Mouse (Mus musculus): ENCODE results near the gene 2310034G01Rik. TPM values are rescaled to one million over a fixed set of nuclear protein-coding genes. Genes with fewer than 3 reads are reported as not detected.

2310034G01Rik gene
- polyA plus RNA-seq, 1 experiment from 2014 or later, result 1.0 TPM

DNA sequence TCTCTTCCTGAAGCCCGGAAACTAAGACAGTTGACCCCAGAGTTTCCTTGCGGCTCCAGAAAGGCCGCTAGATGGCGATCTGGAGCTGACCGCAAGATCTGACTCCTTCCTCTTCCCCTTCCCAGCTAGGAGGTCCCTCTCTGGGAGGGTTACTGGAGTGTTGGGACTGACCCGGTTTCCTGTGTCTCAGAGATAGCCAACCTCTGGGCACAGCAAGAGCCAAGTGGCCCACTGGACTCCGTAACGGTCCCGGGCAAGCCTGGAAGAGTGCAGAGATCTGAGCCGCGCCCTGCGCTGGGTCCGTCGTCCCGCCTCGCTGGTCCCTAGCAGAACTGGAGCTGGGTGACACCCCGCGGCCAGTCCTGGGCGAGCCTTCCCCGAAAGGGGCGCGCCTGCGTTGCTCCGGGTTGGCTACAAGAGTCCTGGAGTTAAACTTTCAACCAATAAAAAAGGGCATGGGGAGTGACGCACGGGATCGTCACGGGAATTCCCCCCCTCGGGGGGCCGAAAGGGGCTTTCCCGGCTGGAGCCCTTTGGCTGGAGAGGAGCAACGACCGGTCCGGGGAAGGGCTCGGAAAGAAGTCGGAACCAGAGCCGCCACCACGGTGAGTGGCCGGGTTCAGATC is 45.8 kb downstream of the 2310034G01Rik start, which contains the start of gene Nfkb2:
Gene Nfkb2 (plus strand): TSS at position 105 of the 626 bp plus-strand sequence.
- Histone ChIP-seq H3K9me3 (replicated peaks; ENCODE audit: control insufficient read depth, low read length) (no peaks in the 10 kb centered on the region), H3K4me3 (ENCODE audit: low read depth, low read length) (peak within 1 kb of the TSS; percentile 72), H3K4me1 (ENCODE audit: control insufficient read depth, insufficient read depth, low read length) (peaks cover 15% of the 10 kb centered on the region), H3K9ac (ENCODE audit: low read depth, low read length) (peak within 1 kb of the TSS; percentile 79), H3K27me3 (ENCODE audit: control insufficient read depth, insufficient read depth, low read length) (peaks cover 17% of the 10 kb centered on the region), H3K27ac (ENCODE audit: low read depth, low read length) (peak within 1 kb of the TSS; percentile 70), H3K4me2 (peak within 1 kb of the TSS; percentile 100), H3K36me3 (ENCODE audit: control insufficient read depth, insufficient read depth, low read length) (no peaks in the 10 kb centered on the region)
- peak; percentile 81 for ATAC-seq (replicated peaks; ENCODE audit: insufficient number of reproducible peaks, low FRiP score, low TSS enrichment)
- WGBS (ENCODE audit: insufficient replicate concordance), result under 1% methylated on average over 39 of the region's 39 CpGs

GRCm38 (mm10) chr19:46303251-46304215 is 46.6 kb downstream of the 2310034G01Rik start:
- peak overlapping the region; percentile 72 for H3K4me3 ChIP-seq (ENCODE audit: low read depth, low read length)
- peaks cover 10% of the 10 kb centered on the region for H3K4me1 ChIP-seq (ENCODE audit: control insufficient read depth, insufficient read depth, low read length)
- no peak overlapping the region for H3K27ac ChIP-seq (ENCODE audit: low read depth, low read length)
- no peaks in the 10 kb centered on the region for H3K9me3 ChIP-seq (replicated peaks; ENCODE audit: control insufficient read depth, low read length)
- 50% methylated on average over 18 of the region's 18 CpGs for WGBS (ENCODE audit: insufficient replicate concordance)
- no peak overlapping the region; the same call in 1 of the 2 replicates for H3K9ac ChIP-seq (ENCODE audit: low read depth, low read length)
- ATAC-seq (replicated peaks; ENCODE audit: insufficient number of reproducible peaks, low FRiP score, low TSS enrichment), result no peak
- H3K27me3 ChIP-seq (ENCODE audit: control insufficient read depth, insufficient read depth, low read length), result peaks cover 16% of the 10 kb centered on the region
- H3K36me3 ChIP-seq (ENCODE audit: control insufficient read depth, insufficient read depth, low read length), result no peaks in the 10 kb centered on the region
- H3K4me2 ChIP-seq, result peak overlapping the region; percentile 100

GRCm38 (mm10) chr19:46302551-46302950 is 47.6 kb downstream of the 2310034G01Rik start:
- H3K36me3 ChIP-seq (ENCODE audit: control insufficient read depth, insufficient read depth, low read length), result no peaks in the 10 kb centered on the region
- ATAC-seq (replicated peaks; ENCODE audit: insufficient number of reproducible peaks, low FRiP score, low TSS enrichment), result no peak
- no peaks in the 10 kb centered on the region for H3K9me3 ChIP-seq (replicated peaks; ENCODE audit: control insufficient read depth, low read length)
- WGBS (ENCODE audit: insufficient replicate concordance), result 80% methylated on average over 4 of the region's 4 CpGs
- peaks cover 10% of the 10 kb centered on the region for H3K4me1 ChIP-seq (ENCODE audit: control insufficient read depth, insufficient read depth, low read length)
- H3K4me2 ChIP-seq, result no peak overlapping the region
- H3K27me3 ChIP-seq (ENCODE audit: control insufficient read depth, insufficient read depth, low read length), result peaks cover 6% of the 10 kb centered on the region
- H3K4me3 ChIP-seq (ENCODE audit: low read depth, low read length), result no peak overlapping the region
- no peak overlapping the region for H3K27ac ChIP-seq (ENCODE audit: low read depth, low read length)
- H3K9ac ChIP-seq (ENCODE audit: low read depth, low read length), result no peak overlapping the region

DNA sequence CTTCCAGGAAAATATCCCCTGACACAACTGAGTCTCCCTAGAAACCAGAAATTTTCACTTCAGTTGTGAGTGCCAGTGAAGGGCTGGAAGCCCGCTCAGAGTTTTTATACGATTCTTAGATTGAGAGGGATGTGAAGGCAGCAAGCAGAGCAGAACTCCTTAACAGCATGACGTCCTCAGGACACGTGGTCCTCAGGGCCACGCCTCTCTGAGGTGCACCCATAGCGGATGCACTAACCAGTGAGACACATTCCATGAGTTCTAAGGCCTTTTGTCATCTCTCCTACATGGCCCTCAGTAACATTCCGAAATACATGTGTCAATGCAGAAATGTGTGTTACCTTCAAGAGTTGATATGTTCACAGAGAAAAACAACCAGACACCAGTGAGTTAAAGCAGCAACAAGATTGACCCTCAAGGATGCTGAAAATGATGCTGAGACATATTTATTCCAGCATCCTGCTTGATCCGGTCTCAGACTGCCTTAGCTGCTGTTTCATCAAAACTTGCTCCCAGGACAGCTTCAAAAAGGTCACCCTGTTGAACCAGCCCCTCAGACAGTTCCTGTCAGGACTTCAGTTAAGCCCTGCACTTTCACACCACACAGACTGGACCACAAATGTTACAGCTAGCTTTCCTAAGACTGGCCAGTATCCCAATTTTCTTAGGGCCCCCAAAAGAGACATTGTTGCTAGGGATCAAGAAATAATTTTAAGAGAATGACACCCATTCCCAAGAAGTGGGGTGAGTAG is 49.6 kb downstream of the 2310034G01Rik start:
- H3K36me3 ChIP-seq (ENCODE audit: control insufficient read depth, insufficient read depth, low read length), result no peaks in the 10 kb centered on the region
- H3K4me3 ChIP-seq (ENCODE audit: low read depth, low read length), result no peak overlapping the region
- 0 out of 2 replicates have a peak, but pooled peaks cover 4% of the 10 kb centered on the region for H3K4me1 ChIP-seq (ENCODE audit: control insufficient read depth, insufficient read depth, low read length)
- ATAC-seq (replicated peaks; ENCODE audit: insufficient number of reproducible peaks, low FRiP score, low TSS enrichment), result no peak
- H3K4me2 ChIP-seq, result no peak overlapping the region
- H3K9me3 ChIP-seq (replicated peaks; ENCODE audit: control insufficient read depth, low read length), result no peaks in the 10 kb centered on the region
- 34% methylated on average over 8 of the region's 8 CpGs for WGBS (ENCODE audit: insufficient replicate concordance)
- H3K9ac ChIP-seq (ENCODE audit: low read depth, low read length), result no peak overlapping the region
- no peaks in the 10 kb centered on the region; the same call in 1 of the 2 replicates for H3K27me3 ChIP-seq (ENCODE audit: control insufficient read depth, insufficient read depth, low read length)
- no peak overlapping the region for H3K27ac ChIP-seq (ENCODE audit: low read depth, low read length)

MicroRNAs within 50 kb of the gene (microRNA counts, 519-probe panel; counts per million panel counts)
- 2,083 counts per million, percentile 3 among the panel's probes with 10 or more counts for microRNA mmu-miR-146b

Small RNA genes lying within 50 kb of the gene (microRNA-seq; reads per million reads assigned to microRNA genes)
- gene Mir146b (ENCODE audit: borderline number of aligned reads), result 0.34 reads per million

Other genes with a start within 250 kb of the 2310034G01Rik start
- not detected in 2 replicates for gene Elovl3, start 218.4 kb downstream of the 2310034G01Rik start, polyA plus RNA-seq (2014; fragmentation: Nextera tagmentation; extraction: Ambion mirVana)
- 0.26 TPM in 1 of 2 replicates, not detected in the other for gene Pitx3, start 202.0 kb downstream of the 2310034G01Rik start, polyA plus RNA-seq (2014; fragmentation: Nextera tagmentation; extraction: Ambion mirVana)
- 34.0 and 45.7 TPM in 2 replicates for gene Gbf1, start 197.8 kb downstream of the 2310034G01Rik start, polyA plus RNA-seq (2014; fragmentation: Nextera tagmentation; extraction: Ambion mirVana)
- gene Nfkb2, start 46.0 kb downstream of the 2310034G01Rik start, polyA plus RNA-seq (2014; fragmentation: Nextera tagmentation; extraction: Ambion mirVana), result 6.8 and 7.3 TPM in 2 replicates
- gene Psd, start 23.1 kb downstream of the 2310034G01Rik start, polyA plus RNA-seq (2014; fragmentation: Nextera tagmentation; extraction: Ambion mirVana), result 8.8 and 9.1 TPM in 2 replicates
- gene Fbxl15, start 22.1 kb downstream of the 2310034G01Rik start, polyA plus RNA-seq (2014; fragmentation: Nextera tagmentation; extraction: Ambion mirVana), result 9.6 and 9.7 TPM in 2 replicates
- 124 and 139 TPM in 2 replicates for gene Cuedc2, start 11.6 kb downstream of the 2310034G01Rik start, polyA plus RNA-seq (2014; fragmentation: Nextera tagmentation; extraction: Ambion mirVana)
- gene Mfsd13a, start 9.2 kb downstream of the 2310034G01Rik start, polyA plus RNA-seq (2014; fragmentation: Nextera tagmentation; extraction: Ambion mirVana), result 3.1 and 4.0 TPM in 2 replicates
- gene Actr1a, start 45.4 kb upstream of the 2310034G01Rik start, polyA plus RNA-seq (2014; fragmentation: Nextera tagmentation; extraction: Ambion mirVana), result 112 and 130 TPM in 2 replicates
- 21.5 and 24.4 TPM in 2 replicates for gene Sufu, start 46.6 kb upstream of the 2310034G01Rik start, polyA plus RNA-seq (2014; fragmentation: Nextera tagmentation; extraction: Ambion mirVana)
- 18.0 and 18.6 TPM in 2 replicates for gene Trim8, start 151.4 kb upstream of the 2310034G01Rik start, polyA plus RNA-seq (2014; fragmentation: Nextera tagmentation; extraction: Ambion mirVana)
- gene Arl3, start 222.9 kb upstream of the 2310034G01Rik start, polyA plus RNA-seq (2014; fragmentation: Nextera tagmentation; extraction: Ambion mirVana), result 67.5 and 83.5 TPM in 2 replicates
- 8.1 and 10.5 TPM in 2 replicates for gene Sfxn2, start 223.1 kb upstream of the 2310034G01Rik start, polyA plus RNA-seq (2014; fragmentation: Nextera tagmentation; extraction: Ambion mirVana)
- 41.5 and 45.9 TPM in 2 replicates for gene Wbp1l, start 248.8 kb upstream of the 2310034G01Rik start, polyA plus RNA-seq (2014; fragmentation: Nextera tagmentation; extraction: Ambion mirVana)

Measured in heart, embryonic 11.5 days (tissue).